Mouse (Mus musculus): ENCODE measurements around the gene Lyz1. TPM values are rescaled to one million over a fixed set of nuclear protein-coding genes. Genes with fewer than 3 reads are reported as not detected.
"Not testable (repeated sequence)": the region's sequence is repeated elsewhere in the genome, so short reads cannot be mapped to it uniquely, and the experiment has no call there.

The Lyz1 gene
- polyA plus RNA-seq, 1 experiment from 2014 or later = not detected

- Histone ChIP-seq H3K9me3 (no peaks in the 10 kb centered on the region), H3K27ac (replicated peaks) (no peak overlapping the region), H3K27me3 (no peaks in the 10 kb centered on the region), H3K36me3 (no peaks in the 10 kb centered on the region), H3K9ac (replicated peaks) (no peak overlapping the region), H3K4me2 (replicated peaks) (no peak overlapping the region), H3K4me3 (no peak overlapping the region), H3K4me1 (no peaks in the 10 kb centered on the region)
- 92% methylated on average over 5 of the region's 5 CpGs for WGBS
- ATAC-seq (replicated peaks) = no peak
Measured at GRCm38 (mm10) chr10:117304371-117304770, 11.7 kb upstream of the Lyz1 start.

- H3K4me1 ChIP-seq = no peaks in the 10 kb centered on the region
- H3K4me2 ChIP-seq (replicated peaks) = no peak overlapping the region
- no peak overlapping the region for H3K27ac ChIP-seq (replicated peaks)
- H3K9me3 ChIP-seq = no peaks in the 10 kb centered on the region
- no peaks in the 10 kb centered on the region for H3K36me3 ChIP-seq
- no peak overlapping the region for H3K9ac ChIP-seq (replicated peaks)
- 98% methylated on average over 1 of the region's 1 CpGs for WGBS
- no peaks in the 10 kb centered on the region for H3K27me3 ChIP-seq
- no peak overlapping the region for H3K4me3 ChIP-seq
- ATAC-seq (replicated peaks) = no peak
Measured at GRCm38 (mm10) chr10:117301688-117302087, 9.0 kb upstream of the Lyz1 start.

- Histone ChIP-seq H3K9ac (replicated peaks) (no peak overlapping the region), H3K4me3 (no peak overlapping the region), H3K4me1 (no peaks in the 10 kb centered on the region), H3K27me3 (no peaks in the 10 kb centered on the region), H3K4me2 (replicated peaks) (no peak overlapping the region), H3K27ac (replicated peaks) (no peak overlapping the region), H3K36me3 (no peaks in the 10 kb centered on the region), H3K9me3 (no peaks in the 10 kb centered on the region)
- WGBS = 85% methylated on average over 5 of the region's 5 CpGs
- no peak for ATAC-seq (replicated peaks)
Measured at GRCm38 (mm10) chr10:117299901-117300520, 7.3 kb upstream of the Lyz1 start.

- H3K9me3 ChIP-seq = no peaks in the 10 kb centered on the region
- H3K4me3 ChIP-seq = no peak overlapping the region
- no peaks in the 10 kb centered on the region for H3K4me1 ChIP-seq
- H3K27me3 ChIP-seq = no peaks in the 10 kb centered on the region
- 90% methylated on average over 4 of the region's 4 CpGs for WGBS
- no peak overlapping the region for H3K27ac ChIP-seq (replicated peaks)
- no peak for ATAC-seq (replicated peaks)
- no peak overlapping the region for H3K4me2 ChIP-seq (replicated peaks)
- no peak overlapping the region for H3K9ac ChIP-seq (replicated peaks)
- no peaks in the 10 kb centered on the region for H3K36me3 ChIP-seq
Measured at GRCm38 (mm10) chr10:117299106-117299505, 6.4 kb upstream of the Lyz1 start.

GRCm38 (mm10) chr10:117298336-117298735, 5.7 kb upstream of the Lyz1 start:
- Histone ChIP-seq H3K4me2 (replicated peaks) (no peak overlapping the region), H3K9me3 (no peaks in the 10 kb centered on the region), H3K36me3 (no peaks in the 10 kb centered on the region), H3K27me3 (no peaks in the 10 kb centered on the region), H3K4me3 (no peak overlapping the region), H3K9ac (replicated peaks) (no peak overlapping the region), H3K4me1 (no peaks in the 10 kb centered on the region), H3K27ac (replicated peaks) (no peak overlapping the region)
- no peak for ATAC-seq (replicated peaks)
- WGBS = 88% methylated on average over 6 of the region's 6 CpGs

- H3K27me3 ChIP-seq; H3K36me3 ChIP-seq; ATAC-seq (replicated peaks); H3K4me3 ChIP-seq; H3K4me2 ChIP-seq (replicated peaks); H3K9ac ChIP-seq (replicated peaks); H3K9me3 ChIP-seq; H3K4me1 ChIP-seq; H3K27ac ChIP-seq (replicated peaks): not testable (repeated sequence)
- WGBS = 86% methylated on average over 6 of the region's 6 CpGs
Measured at GRCm38 (mm10) chr10:117290936-117291335, 1.7 kb downstream of the Lyz1 start.

GRCm38 (mm10) chr10:117290046-117290870, 2.4 kb downstream of the Lyz1 start:
- H3K9me3 ChIP-seq = no peaks in the 10 kb centered on the region
- no peak overlapping the region for H3K9ac ChIP-seq (replicated peaks)
- no peaks in the 10 kb centered on the region for H3K4me1 ChIP-seq
- 56% methylated on average over 6 of the region's 6 CpGs for WGBS
- ATAC-seq (replicated peaks) = no peak
- H3K4me3 ChIP-seq = no peak overlapping the region
- no peaks in the 10 kb centered on the region for H3K27me3 ChIP-seq
- H3K36me3 ChIP-seq = no peaks in the 10 kb centered on the region
- no peak overlapping the region for H3K4me2 ChIP-seq (replicated peaks)
- no peak overlapping the region for H3K27ac ChIP-seq (replicated peaks)

- not testable (repeated sequence) for H3K4me2 ChIP-seq (replicated peaks); H3K9me3 ChIP-seq; H3K36me3 ChIP-seq; H3K27ac ChIP-seq (replicated peaks); H3K4me3 ChIP-seq; ATAC-seq (replicated peaks); H3K9ac ChIP-seq (replicated peaks); H3K4me1 ChIP-seq; H3K27me3 ChIP-seq
- 81% methylated on average over 5 of the region's 5 CpGs for WGBS
Measured at GRCm38 (mm10) chr10:117289034-117289505, 3.6 kb downstream of the Lyz1 start.

- ATAC-seq (replicated peaks) = no peak
- Histone ChIP-seq H3K4me3 (no peak overlapping the region), H3K36me3 (no peaks in the 10 kb centered on the region), H3K4me1 (no peaks in the 10 kb centered on the region), H3K27me3 (no peaks in the 10 kb centered on the region), H3K27ac (replicated peaks) (no peak overlapping the region), H3K9me3 (no peaks in the 10 kb centered on the region), H3K4me2 (replicated peaks) (no peak overlapping the region), H3K9ac (replicated peaks) (no peak overlapping the region)
- WGBS = 93% methylated on average over 9 of the region's 9 CpGs
Measured at GRCm38 (mm10) chr10:117288197-117289033, 4.3 kb downstream of the Lyz1 start.

GRCm38 (mm10) chr10:117287226-117287850, 5.3 kb downstream of the Lyz1 start:
- WGBS = 86% methylated on average over 3 of the region's 3 CpGs
- Histone ChIP-seq H3K27me3 (no peaks in the 10 kb centered on the region), H3K9me3 (no peaks in the 10 kb centered on the region), H3K27ac (replicated peaks) (no peak overlapping the region), H3K4me1 (no peaks in the 10 kb centered on the region), H3K4me3 (no peak overlapping the region), H3K36me3 (no peaks in the 10 kb centered on the region), H3K9ac (replicated peaks) (no peak overlapping the region), H3K4me2 (replicated peaks) (no peak overlapping the region)
- ATAC-seq (replicated peaks) = no peak

- H3K27me3 ChIP-seq = no peaks in the 10 kb centered on the region
- WGBS = 94% methylated on average over 6 of the region's 6 CpGs
- H3K27ac ChIP-seq (replicated peaks) = no peak overlapping the region
- no peak for ATAC-seq (replicated peaks)
- no peaks in the 10 kb centered on the region for H3K36me3 ChIP-seq
- H3K4me1 ChIP-seq = no peaks in the 10 kb centered on the region
- no peak overlapping the region for H3K4me2 ChIP-seq (replicated peaks)
- H3K9me3 ChIP-seq = no peaks in the 10 kb centered on the region
- no peak overlapping the region for H3K9ac ChIP-seq (replicated peaks)
- H3K4me3 ChIP-seq = no peak overlapping the region
Measured at GRCm38 (mm10) chr10:117286366-117286970, 6.2 kb downstream of the Lyz1 start.

All from forebrain, embryonic 15.5 days (tissue).